Comparison of ENCODE assay signal across 8 mouse cellular contexts in genomic region chr6:118138731-118139709, GRCm38 (mm10). TPM values are rescaled to one million over a fixed set of nuclear protein-coding genes. Genes with fewer than 3 reads are reported as not detected.
DNase-seq lines count a peak whose midpoint lies in the region; ATAC-seq lines count a peak whose summit lies in the region.

TSS of gene Csgalnact2 (minus strand) at chr6:118139140.

- H3K4me3 ChIP-seq in hindbrain, embryonic 14.5 days (replicated peaks; ENCODE audit: low read length), result peak within 1 kb of the TSS; percentile 75

- WGBS in hindbrain, embryonic 14.5 days, result 7% methylated on average over 48 of the region's 66 CpGs

- ATAC-seq in hindbrain, embryonic 14.5 days (ENCODE audit: low FRiP score), result peak; percentile 98

- peak within 1 kb of the TSS; percentile 90 for H3K4me2 ChIP-seq in hindbrain, embryonic 14.5 days (replicated peaks)

- H3K27me3 ChIP-seq in hindbrain, embryonic 14.5 days (ENCODE audit: control insufficient read depth, insufficient read depth, low read length), result no peaks in the 10 kb centered on the region

- peak within 1 kb of the TSS; percentile 72 for H3K9ac ChIP-seq in hindbrain, embryonic 14.5 days

- DNase-seq in NIH3T3 (ENCODE audit: low read depth), result peak; percentile 98
- peak; percentile 97 for DNase-seq in cerebellum, postnatal 10 days
- DNase-seq in frontal cortex, postnatal 14 days (ENCODE audit: low spot score in 2 of 2), result peak; percentile 79 to 87
- peak; percentile 86 for DNase-seq in hindbrain, embryonic 14.5 days (ENCODE audit: low spot score)
- DNase-seq in layer of hippocampus, postnatal 36 days, result peak; percentile 92 to 93
- DNase-seq in lung, postnatal 36 days, result peak; percentile 93
- peak; percentile 93 for DNase-seq in retina, postnatal 1 day
- DNase-seq in urinary bladder, adult 18-20 months (ENCODE audit: low spot score in 2 of 2), result peak; percentile 93 to 97

- no peaks in the 10 kb centered on the region for H3K36me3 ChIP-seq in hindbrain, embryonic 14.5 days (replicated peaks; ENCODE audit: control insufficient read depth, insufficient read depth)

- H3K4me1 ChIP-seq in hindbrain, embryonic 14.5 days (replicated peaks; ENCODE audit: control insufficient read depth, insufficient read depth, low read length), result peaks cover 6% of the 10 kb centered on the region; the same call in 1 of the 2 replicates

- H3K27ac ChIP-seq in hindbrain, embryonic 14.5 days, result peak within 1 kb of the TSS; percentile 76

- H3K9me3 ChIP-seq in hindbrain, embryonic 14.5 days (ENCODE audit: control insufficient read depth, low read length), result no peaks in the 10 kb centered on the region

RNA-seq across cellular contexts. Expression of gene Csgalnact2, which starts in this region (rescaled TPM):
- polyA plus RNA-seq in hindbrain, embryonic 14.5 days (2014; fragmentation: Nextera tagmentation; extraction: Ambion mirVana), result 12.7 and 13.3 TPM in 2 replicates
- total RNA-seq in layer of hippocampus, postnatal 36 days (2021), result 10 to 100 TPM; 10.5 to 11.7 TPM

Comparison
In these comparisons a context has a peak if more than half of its experiments do, and no peak if none do; other contexts are left out.
1. Peak in every context shown above with its lines: DNase-seq, ATAC-seq, H3K4me3 ChIP-seq and H3K27ac ChIP-seq.